Mouse (Mus musculus): ENCODE data around the gene Ostm1. TPM values are rescaled to one million over a fixed set of nuclear protein-coding genes. Genes with fewer than 3 reads are reported as not detected.

Gene Ostm1
- polyA plus RNA-seq, 1 experiment: not detected

DNA sequence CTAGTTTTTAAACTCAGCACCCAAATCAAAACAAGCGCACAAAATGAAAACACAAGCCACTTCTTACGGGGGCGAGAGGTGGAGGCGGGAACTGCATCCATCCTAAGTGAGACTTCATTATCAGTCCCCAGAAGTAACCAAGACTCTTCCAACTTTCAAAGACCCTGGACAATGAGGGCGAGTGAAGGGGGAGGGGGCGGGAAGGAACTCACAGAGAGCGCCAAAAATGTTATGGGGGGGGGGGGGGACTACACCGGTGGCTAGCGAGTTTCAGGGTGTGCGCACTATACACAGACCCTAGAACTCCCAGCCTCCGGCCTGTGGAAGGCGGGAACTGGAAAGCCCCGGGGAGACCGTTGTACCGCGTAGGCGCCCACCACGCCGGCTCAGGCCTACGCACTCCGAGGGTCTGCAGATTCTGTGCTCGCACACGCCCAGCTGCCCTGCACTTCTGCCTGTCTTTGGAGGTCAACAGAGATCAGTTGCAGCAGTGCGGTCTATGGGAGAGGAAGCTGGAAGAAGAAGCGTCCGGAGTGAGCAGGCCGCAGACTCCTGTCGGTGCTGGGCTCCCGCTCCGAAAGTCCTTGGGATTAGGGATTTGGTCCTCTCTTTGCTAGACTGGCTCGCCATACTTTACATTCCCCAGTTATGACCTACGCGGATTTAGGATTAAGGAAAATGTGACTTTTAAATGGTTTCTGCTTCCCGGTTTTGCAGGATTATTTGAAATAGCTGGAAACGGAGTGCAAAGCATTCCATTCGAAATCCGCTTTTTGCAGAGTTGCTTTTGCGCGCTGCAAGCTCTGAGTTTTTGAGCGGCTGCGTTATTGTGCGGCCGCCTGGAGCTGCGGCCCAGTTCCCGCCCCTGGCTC lies 1.7 kb upstream of the Ostm1 start:
- peak overlapping the region; percentile 34 for H3K4me3 ChIP-seq (ENCODE audit: insufficient read depth, low read depth, low read length)
- H3K4me1 ChIP-seq (ENCODE audit: control insufficient read depth, insufficient read depth, low read length): peaks cover 26% of the 10 kb centered on the region
- WGBS: 7% methylated on average over 45 of the region's 45 CpGs
- H3K27ac ChIP-seq (ENCODE audit: insufficient read depth, low read depth, low read length): no peak overlapping the region
- no peak for TF ChIP-seq CTCF (IDR thresholded peaks at IDR 0.05; ENCODE audit: insufficient read depth, low read depth, low read length)
- TF ChIP-seq POLR2A (IDR thresholded peaks at IDR 0.05; ENCODE audit: insufficient read depth, low read depth, low read length): no peak

- Histone ChIP-seq H3K4me1 (ENCODE audit: control insufficient read depth, insufficient read depth, low read length) (peaks cover 26% of the 10 kb centered on the region), H3K4me3 (ENCODE audit: insufficient read depth, low read depth, low read length) (peak overlapping the region; percentile 34), H3K27ac (ENCODE audit: insufficient read depth, low read depth, low read length) (no peak overlapping the region)
- 1% methylated on average over 44 of the region's 44 CpGs for WGBS
- TF ChIP-seq CTCF (IDR thresholded peaks at IDR 0.05; ENCODE audit: insufficient read depth, low read depth, low read length): no peak
- TF ChIP-seq POLR2A (IDR thresholded peaks at IDR 0.05; ENCODE audit: insufficient read depth, low read depth, low read length): no peak
These were observed 984 bp upstream of the Ostm1 start for GRCm38 (mm10) chr10:42582566-42583110.

DNA sequence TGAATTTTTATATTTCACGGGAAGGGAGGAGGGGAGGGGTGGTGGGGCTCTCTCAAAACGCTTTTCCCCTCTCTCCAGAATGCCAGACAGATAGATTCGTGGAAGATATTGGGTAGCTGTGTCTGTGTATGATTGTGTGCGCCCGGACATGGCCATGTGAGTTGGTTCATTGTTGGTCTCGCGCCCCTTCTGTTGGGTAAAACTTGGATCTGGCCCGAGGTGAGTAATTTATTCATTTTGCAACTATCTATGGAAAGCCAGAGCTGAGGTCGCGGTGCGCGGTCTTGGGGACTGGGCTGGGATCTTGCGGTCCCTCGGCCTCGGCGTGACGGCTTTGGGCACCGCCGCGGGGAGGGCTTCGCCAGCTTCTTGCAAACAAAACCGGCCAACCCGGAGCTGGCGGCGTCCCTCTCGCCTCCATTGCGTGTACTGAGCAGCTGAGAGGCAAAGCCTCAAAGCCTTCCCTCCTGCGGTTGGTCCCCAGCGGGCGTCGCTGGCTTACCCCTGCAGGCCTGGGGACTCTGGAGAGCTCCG lies 347 bp downstream of the Ostm1 start:
- TF ChIP-seq POLR2A (IDR thresholded peaks at IDR 0.05; ENCODE audit: insufficient read depth, low read depth, low read length) (no peak), CTCF (IDR thresholded peaks at IDR 0.05; ENCODE audit: insufficient read depth, low read depth, low read length) (no peak)
- Histone ChIP-seq H3K4me3 (ENCODE audit: insufficient read depth, low read depth, low read length) (peak overlapping the region; percentile 14; the same call in 1 of the 2 replicates), H3K27ac (ENCODE audit: insufficient read depth, low read depth, low read length) (no peak overlapping the region), H3K4me1 (ENCODE audit: control insufficient read depth, insufficient read depth, low read length) (peaks cover 26% of the 10 kb centered on the region)
- WGBS: 2% methylated on average over 32 of the region's 32 CpGs

DNA sequence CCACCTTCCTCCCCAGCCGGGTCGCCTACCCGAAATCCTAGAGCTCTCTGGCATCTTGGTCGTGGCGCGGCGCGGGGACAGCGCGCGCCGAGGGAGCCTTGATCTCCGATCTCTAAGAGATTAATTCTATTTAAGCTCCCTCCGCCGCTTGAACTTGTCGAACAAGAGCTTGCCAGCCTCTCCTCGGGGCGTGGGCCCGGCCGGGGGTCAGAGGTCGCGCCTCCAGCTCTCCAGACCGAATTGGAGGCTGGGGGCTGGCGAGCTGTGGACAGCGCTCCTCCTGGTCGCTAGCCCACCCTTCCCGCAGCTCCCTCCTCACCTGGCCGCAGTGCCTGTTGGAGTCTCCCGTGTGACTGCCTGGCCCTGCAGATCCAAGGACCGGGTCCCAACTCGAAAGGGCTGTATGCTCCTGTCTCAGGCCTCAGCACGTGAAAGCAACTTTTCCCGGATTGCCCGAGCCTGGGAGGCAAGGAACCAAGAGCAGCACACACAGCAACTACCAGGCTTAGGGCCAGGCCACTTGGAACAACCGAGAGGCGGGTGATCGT lies 888 bp downstream of the Ostm1 start:
- 0 out of 2 replicates have a peak, but pooled peaks have one; percentile 14 for TF ChIP-seq POLR2A (IDR thresholded peaks at IDR 0.05; ENCODE audit: insufficient read depth, low read depth, low read length)
- no peak for TF ChIP-seq CTCF (IDR thresholded peaks at IDR 0.05; ENCODE audit: insufficient read depth, low read depth, low read length)
- WGBS: 2% methylated on average over 37 of the region's 37 CpGs
- Histone ChIP-seq H3K4me3 (ENCODE audit: insufficient read depth, low read depth, low read length) (peak overlapping the region; percentile 14; the same call in 1 of the 2 replicates), H3K4me1 (ENCODE audit: control insufficient read depth, insufficient read depth, low read length) (peaks cover 23% of the 10 kb centered on the region), H3K27ac (ENCODE audit: insufficient read depth, low read depth, low read length) (no peak overlapping the region)

DNA sequence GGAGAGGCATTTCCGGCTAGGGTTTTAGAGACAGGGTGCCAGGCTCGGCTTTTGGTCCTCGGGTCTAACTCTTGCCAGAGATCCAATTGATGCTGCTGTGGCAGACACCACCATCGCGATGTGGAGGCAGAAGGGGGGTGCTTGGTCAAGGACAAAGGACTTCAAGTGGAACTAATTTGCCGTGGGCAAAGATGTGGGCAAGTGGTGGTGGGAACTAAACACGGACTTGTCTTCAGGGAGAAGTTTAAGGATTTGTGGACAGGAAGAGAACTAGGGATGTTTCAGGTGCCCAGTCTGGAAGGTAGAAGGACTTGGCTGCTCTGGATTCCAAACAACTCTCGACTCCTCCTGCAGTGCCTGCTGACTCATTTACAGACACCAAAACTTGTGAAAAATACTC lies 1.5 kb downstream of the Ostm1 start:
- H3K4me1 ChIP-seq (ENCODE audit: control insufficient read depth, insufficient read depth, low read length): peaks cover 21% of the 10 kb centered on the region
- TF ChIP-seq POLR2A (IDR thresholded peaks at IDR 0.05; ENCODE audit: insufficient read depth, low read depth, low read length) (no peak), CTCF (IDR thresholded peaks at IDR 0.05; ENCODE audit: insufficient read depth, low read depth, low read length) (no peak)
- H3K4me3 ChIP-seq (ENCODE audit: insufficient read depth, low read depth, low read length): no peak overlapping the region
- H3K27ac ChIP-seq (ENCODE audit: insufficient read depth, low read depth, low read length): no peak overlapping the region
- 7% methylated on average over 8 of the region's 8 CpGs for WGBS

- no peak overlapping the region for H3K4me3 ChIP-seq (ENCODE audit: insufficient read depth, low read depth, low read length)
- no peak for TF ChIP-seq CTCF (IDR thresholded peaks at IDR 0.05; ENCODE audit: insufficient read depth, low read depth, low read length)
- no peak for TF ChIP-seq POLR2A (IDR thresholded peaks at IDR 0.05; ENCODE audit: insufficient read depth, low read depth, low read length)
- 21% methylated on average over 22 of the region's 22 CpGs for WGBS
- peaks cover 21% of the 10 kb centered on the region for H3K4me1 ChIP-seq (ENCODE audit: control insufficient read depth, insufficient read depth, low read length)
- no peak overlapping the region for H3K27ac ChIP-seq (ENCODE audit: insufficient read depth, low read depth, low read length)
These were observed 2.1 kb downstream of the Ostm1 start for GRCm38 (mm10) chr10:42585596-42586305.

GRCm38 (mm10) chr10:42587961-42588750 lies 4.5 kb downstream of the Ostm1 start:
- no peak for TF ChIP-seq POLR2A (IDR thresholded peaks at IDR 0.05; ENCODE audit: insufficient read depth, low read depth, low read length)
- 73% methylated on average over 8 of the region's 8 CpGs for WGBS
- Histone ChIP-seq H3K4me1 (ENCODE audit: control insufficient read depth, insufficient read depth, low read length) (peaks cover 20% of the 10 kb centered on the region), H3K27ac (ENCODE audit: insufficient read depth, low read depth, low read length) (no peak overlapping the region), H3K4me3 (ENCODE audit: insufficient read depth, low read depth, low read length) (no peak overlapping the region)

DNA sequence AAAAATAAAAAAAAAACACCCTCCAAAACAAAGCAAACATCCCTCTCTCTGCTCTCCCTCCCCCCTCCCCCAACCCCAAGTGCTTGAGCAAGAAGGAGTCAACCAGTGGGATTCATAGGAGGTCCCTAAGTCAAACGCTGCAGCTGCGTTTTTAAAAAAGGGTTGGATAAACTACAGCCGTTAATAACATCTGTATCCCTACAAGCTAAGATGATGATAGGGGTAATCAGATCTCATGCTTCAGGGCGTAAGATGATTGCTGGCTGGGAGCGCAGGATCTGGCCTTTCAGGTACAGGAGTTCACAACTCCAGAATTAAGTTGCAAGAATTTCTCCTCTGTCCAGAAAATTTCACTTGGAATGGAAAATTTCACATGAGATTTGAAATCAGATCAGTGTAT lies 5.9 kb downstream of the Ostm1 start:
- TF ChIP-seq POLR2A (IDR thresholded peaks at IDR 0.05; ENCODE audit: insufficient read depth, low read depth, low read length) (no peak), CTCF (IDR thresholded peaks at IDR 0.05; ENCODE audit: insufficient read depth, low read depth, low read length) (no peak)
- H3K4me1 ChIP-seq (ENCODE audit: control insufficient read depth, insufficient read depth, low read length): peaks cover 8% of the 10 kb centered on the region
- no peak overlapping the region for H3K4me3 ChIP-seq (ENCODE audit: insufficient read depth, low read depth, low read length)
- no peak overlapping the region for H3K27ac ChIP-seq (ENCODE audit: insufficient read depth, low read depth, low read length)
- 32% methylated on average over 5 of the region's 5 CpGs for WGBS
